Mouse (Mus musculus): Measurements from ENCODE around the gene Tgoln1. TPM values are rescaled to one million over a fixed set of nuclear protein-coding genes. Genes with fewer than 3 reads are reported as not detected.
A peak's percentile ranks its signal among the peaks of the same experiment; 100 is the strongest.

Tgoln1 gene
- polyA plus RNA-seq, 1 experiment from 2014 or later, result 21.9 TPM

DNA sequence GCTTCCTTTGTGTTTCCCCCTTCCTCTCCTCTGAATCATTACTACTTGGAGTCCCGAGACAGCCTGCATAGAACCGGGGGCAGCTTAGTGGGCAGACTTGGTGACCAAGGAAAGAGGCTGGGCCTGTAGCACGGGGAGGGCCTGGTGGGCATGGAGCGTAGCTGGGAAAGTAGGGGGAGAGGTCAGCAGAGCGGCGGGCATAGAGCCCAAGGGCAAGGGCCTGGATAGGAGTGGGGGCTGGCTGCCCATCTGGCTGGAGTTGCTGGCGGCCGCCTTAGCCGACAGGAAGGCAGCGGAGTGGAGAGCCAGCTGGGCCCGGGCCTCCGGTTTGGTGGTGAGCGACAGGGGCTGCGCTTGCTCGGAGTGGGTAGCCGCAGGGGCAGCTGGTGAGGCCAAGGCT is 10.5 kb upstream of the Tgoln1 start:
- no peaks in the 10 kb centered on the region for H3K27me3 ChIP-seq
- no peak overlapping the region for H3K9ac ChIP-seq
- 91% methylated on average over 16 of the region's 16 CpGs for WGBS
- H3K4me2 ChIP-seq, result no peak overlapping the region
- H3K27ac ChIP-seq, result no peak overlapping the region
- H3K4me1 ChIP-seq, result no peaks in the 10 kb centered on the region
- no peak overlapping the region for H3K4me3 ChIP-seq
- no peak for ATAC-seq (ENCODE audit: insufficient number of reproducible peaks, insufficient read depth, low FRiP score, low TSS enrichment, low read depth)
- no peaks in the 10 kb centered on the region for H3K9me3 ChIP-seq
- peaks cover 68% of the 10 kb centered on the region for H3K36me3 ChIP-seq

DNA sequence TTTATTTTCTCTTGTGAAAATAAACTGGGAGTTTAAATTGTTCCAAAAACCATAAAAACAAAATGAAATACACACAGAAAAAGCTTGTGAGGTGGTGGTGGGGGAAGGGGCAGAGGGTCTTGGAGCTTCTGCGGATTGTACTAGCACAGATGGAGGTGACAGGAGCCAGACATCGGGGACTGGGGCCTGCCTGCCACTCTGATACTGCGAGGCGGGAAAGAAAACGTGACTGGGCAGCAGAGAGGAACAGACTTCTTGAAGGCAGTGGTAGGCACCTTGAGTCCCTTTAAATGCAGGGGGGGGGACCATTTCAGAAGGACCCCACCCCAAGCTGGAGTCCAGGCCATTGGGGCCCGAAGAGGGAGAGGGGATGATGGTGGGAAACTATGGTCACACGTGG is 9.6 kb upstream of the Tgoln1 start:
- ATAC-seq (ENCODE audit: insufficient number of reproducible peaks, insufficient read depth, low FRiP score, low TSS enrichment, low read depth), result no peak

DNA sequence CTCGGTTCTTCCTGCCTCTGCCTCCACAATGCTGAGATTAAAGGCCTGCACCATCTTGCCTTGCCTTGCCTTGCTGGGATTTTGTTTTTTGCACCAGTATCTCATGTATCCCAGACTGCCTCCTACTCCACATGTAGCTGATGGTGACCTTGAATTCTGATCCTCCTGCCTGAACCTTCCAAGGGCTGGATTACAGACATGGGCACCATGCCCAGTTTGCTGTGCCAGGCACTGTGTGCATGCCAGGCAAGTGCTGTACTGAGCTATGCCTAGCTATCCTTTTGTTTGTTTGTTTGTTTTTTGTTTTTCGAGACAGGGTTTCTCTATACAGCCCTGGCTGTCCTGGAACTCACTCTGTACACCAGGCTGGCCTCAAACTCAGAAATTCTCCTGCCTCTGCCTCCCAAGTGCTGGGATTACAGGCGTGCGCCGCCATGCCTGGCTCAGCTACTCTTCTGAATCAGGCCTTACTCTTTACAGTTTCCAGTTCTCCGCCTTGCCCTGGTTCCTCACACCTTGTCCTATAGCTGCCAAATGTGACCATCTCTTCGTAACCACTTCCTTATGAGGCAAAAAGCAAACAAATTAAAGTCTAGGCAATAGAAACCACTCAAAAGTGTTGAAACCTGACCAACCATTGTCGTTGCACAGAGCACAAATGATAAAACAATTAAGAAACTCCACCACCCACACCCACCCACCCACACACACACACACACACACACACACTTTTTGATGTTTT is 7.0 kb upstream of the Tgoln1 start:
- Histone ChIP-seq H3K4me1 (no peaks in the 10 kb centered on the region), H3K4me2 (no peak overlapping the region), H3K4me3 (no peak overlapping the region), H3K36me3 (peaks cover 34% of the 10 kb centered on the region), H3K27ac (no peak overlapping the region), H3K9me3 (no peaks in the 10 kb centered on the region), H3K27me3 (no peaks in the 10 kb centered on the region), H3K9ac (no peak overlapping the region)
- no peak for ATAC-seq (ENCODE audit: insufficient number of reproducible peaks, insufficient read depth, low FRiP score, low TSS enrichment, low read depth)
- WGBS, result 91% methylated on average over 8 of the region's 8 CpGs

More for the DNA sequence above, 9.6 kb upstream of the Tgoln1 start:
- Histone ChIP-seq H3K9ac (no peak overlapping the region), H3K36me3 (peaks cover 59% of the 10 kb centered on the region), H3K4me1 (no peaks in the 10 kb centered on the region), H3K9me3 (no peaks in the 10 kb centered on the region), H3K4me3 (no peak overlapping the region), H3K27ac (no peak overlapping the region), H3K27me3 (no peaks in the 10 kb centered on the region), H3K4me2 (no peak overlapping the region)
- WGBS, result 87% methylated on average over 7 of the region's 7 CpGs

DNA sequence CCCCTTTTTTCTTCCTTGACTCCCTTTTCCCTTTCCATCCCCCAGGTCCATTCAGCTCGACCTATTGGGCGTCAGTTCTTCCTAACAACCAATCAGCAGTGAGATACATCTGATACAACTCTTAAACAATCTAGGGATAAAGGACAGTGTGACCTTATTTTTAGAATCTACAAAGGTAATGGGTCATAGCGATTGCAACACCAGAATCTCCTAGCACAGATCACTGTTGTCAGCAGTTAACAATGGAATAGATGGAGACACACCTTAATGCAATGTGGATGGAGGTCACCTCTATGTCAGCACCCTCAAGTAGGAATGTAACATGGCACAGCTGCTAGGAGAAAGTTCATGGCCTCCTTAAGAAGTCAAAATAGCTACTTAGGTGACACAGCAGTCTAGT is 6.1 kb upstream of the Tgoln1 start:
- H3K27ac ChIP-seq, result no peak overlapping the region
- WGBS, result 42% methylated on average over 3 of the region's 3 CpGs

DNA sequence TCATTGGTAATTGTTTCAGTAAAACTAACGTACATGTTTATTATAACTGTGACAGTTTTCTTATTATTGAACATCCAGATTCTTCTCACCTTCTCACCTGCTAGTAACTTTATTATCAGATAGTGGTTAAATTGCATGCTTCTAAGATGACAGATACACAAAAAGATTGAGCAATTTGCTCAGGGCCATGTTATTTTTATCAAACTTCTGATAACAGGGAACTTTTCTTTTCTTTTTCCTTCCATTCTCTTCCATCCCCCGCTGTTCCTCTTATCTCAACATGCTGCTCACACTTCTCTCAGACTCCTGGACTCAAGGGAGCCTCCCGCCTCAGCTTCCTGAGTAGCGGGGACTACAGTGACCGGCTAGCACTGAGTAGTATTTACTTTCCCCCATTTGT is 4.1 kb upstream of the Tgoln1 start:
- WGBS, result 80% methylated on average over 5 of the region's 5 CpGs

More for the DNA sequence above, 6.1 kb upstream of the Tgoln1 start:
- no peak for ATAC-seq (ENCODE audit: insufficient number of reproducible peaks, insufficient read depth, low FRiP score, low TSS enrichment, low read depth)
- Histone ChIP-seq H3K4me3 (no peak overlapping the region), H3K4me1 (no peaks in the 10 kb centered on the region), H3K9ac (no peak overlapping the region), H3K9me3 (no peaks in the 10 kb centered on the region), H3K4me2 (no peak overlapping the region), H3K36me3 (peaks cover 27% of the 10 kb centered on the region), H3K27me3 (no peaks in the 10 kb centered on the region)

DNA sequence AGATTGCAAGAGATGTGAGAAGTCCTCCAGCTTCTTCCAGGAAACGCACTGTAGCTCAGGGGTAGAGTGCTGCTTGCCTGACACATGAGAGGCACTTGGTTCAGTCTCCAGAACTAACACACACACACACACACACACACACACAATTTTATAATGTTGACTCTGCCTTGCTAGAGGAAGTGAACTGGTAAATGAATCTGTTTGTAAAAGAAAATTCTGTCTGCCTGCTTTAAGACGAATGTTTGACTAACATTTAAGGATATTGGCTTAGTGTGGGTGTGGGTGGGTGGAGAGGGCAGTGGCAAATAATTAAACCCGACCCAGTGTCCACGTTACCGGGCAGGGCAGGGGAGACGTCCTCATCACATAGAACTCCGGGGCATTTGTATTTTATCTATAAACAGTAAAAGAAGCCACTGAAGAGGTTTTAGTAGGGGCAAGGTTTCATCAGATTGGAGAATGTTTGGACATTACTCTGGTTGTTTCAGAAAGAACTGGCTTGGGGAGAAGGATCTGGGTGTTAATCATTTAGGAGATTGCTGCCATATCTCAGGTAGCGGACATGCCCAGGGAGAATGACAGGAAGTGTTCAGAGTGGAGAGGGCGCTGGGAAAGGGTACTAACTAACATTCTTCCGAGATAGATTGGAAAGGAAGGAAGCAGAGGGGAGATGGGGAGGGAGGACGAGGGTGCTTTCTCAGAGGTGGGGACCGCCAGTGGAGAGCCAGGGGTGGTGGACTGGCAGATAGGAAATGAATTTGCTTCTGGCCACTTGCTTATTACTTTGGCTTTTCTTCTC is 3.1 kb upstream of the Tgoln1 start:
- Histone ChIP-seq H3K4me2 (no peak overlapping the region), H3K36me3 (no peaks in the 10 kb centered on the region), H3K27ac (no peak overlapping the region; the same call in 1 of the 2 replicates), H3K4me3 (no peak overlapping the region), H3K27me3 (no peaks in the 10 kb centered on the region), H3K9ac (no peak overlapping the region), H3K4me1 (peaks cover 17% of the 10 kb centered on the region), H3K9me3 (no peaks in the 10 kb centered on the region)
- 62% methylated on average over 12 of the region's 12 CpGs for WGBS
- ATAC-seq (ENCODE audit: insufficient number of reproducible peaks, insufficient read depth, low FRiP score, low TSS enrichment, low read depth), result no peak

More for the DNA sequence above, 4.1 kb upstream of the Tgoln1 start:
- no peak overlapping the region for H3K4me2 ChIP-seq
- no peak for ATAC-seq (ENCODE audit: insufficient number of reproducible peaks, insufficient read depth, low FRiP score, low TSS enrichment, low read depth)
- peaks cover 7% of the 10 kb centered on the region for H3K36me3 ChIP-seq
- H3K4me1 ChIP-seq, result peaks cover 7% of the 10 kb centered on the region
- H3K4me3 ChIP-seq, result no peak overlapping the region
- H3K27ac ChIP-seq, result no peak overlapping the region
- no peaks in the 10 kb centered on the region for H3K9me3 ChIP-seq
- H3K27me3 ChIP-seq, result no peaks in the 10 kb centered on the region
- no peak overlapping the region for H3K9ac ChIP-seq

DNA sequence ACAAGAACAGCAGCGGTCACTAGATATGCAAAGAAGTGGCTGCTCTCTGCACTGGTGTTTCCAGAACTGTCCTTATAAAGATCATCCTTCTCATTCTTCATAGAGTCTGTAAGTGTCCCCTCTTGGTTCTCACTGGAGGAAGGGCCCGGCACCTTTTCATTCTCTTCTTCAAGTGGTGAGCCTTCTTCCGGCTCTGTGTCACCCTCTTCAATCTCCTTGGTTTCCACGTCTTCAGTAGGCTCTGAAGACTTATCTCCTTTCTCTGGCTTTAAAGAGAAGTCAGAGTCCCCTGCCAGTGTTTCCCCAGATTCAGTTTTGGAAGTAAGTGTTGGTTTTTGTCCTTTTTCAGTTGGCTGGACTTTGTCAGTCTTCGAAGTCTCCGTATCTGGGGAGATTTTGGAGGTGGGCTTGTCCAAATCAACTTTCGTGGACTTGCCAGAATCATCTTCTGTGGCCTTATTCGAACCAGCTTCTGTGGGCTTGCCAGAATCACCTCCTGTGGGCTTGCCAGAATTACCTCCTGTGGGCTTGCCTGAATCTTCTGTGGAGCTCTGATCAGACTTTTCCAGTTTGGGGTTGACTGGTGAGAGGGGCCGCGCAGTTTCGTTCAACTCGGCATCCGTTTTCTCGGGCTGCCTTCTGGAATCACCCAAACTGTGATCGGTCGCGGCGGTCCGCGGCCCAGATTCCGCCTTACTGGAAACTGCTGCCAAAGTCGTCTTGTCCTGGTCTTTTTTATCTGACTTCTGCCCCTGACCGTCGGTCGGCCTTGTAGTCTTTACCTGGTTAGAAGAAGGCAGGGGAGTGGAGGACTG is 1.0 kb downstream of the Tgoln1 start:
- H3K4me2 ChIP-seq, result peak overlapping the region; percentile 96
- H3K9ac ChIP-seq, result peak overlapping the region; percentile 87
- H3K27ac ChIP-seq, result 0 out of 2 replicates have a peak overlapping the region, but pooled peaks have one; percentile 89
- no peaks in the 10 kb centered on the region for H3K9me3 ChIP-seq
- WGBS, result 25% methylated on average over 25 of the region's 25 CpGs
- peak overlapping the region; percentile 79 for H3K4me3 ChIP-seq
- ATAC-seq (ENCODE audit: insufficient number of reproducible peaks, insufficient read depth, low FRiP score, low TSS enrichment, low read depth), result no peak
- peaks cover 25% of the 10 kb centered on the region for H3K36me3 ChIP-seq
- H3K27me3 ChIP-seq, result no peaks in the 10 kb centered on the region
- H3K4me1 ChIP-seq, result peaks cover 26% of the 10 kb centered on the region

DNA sequence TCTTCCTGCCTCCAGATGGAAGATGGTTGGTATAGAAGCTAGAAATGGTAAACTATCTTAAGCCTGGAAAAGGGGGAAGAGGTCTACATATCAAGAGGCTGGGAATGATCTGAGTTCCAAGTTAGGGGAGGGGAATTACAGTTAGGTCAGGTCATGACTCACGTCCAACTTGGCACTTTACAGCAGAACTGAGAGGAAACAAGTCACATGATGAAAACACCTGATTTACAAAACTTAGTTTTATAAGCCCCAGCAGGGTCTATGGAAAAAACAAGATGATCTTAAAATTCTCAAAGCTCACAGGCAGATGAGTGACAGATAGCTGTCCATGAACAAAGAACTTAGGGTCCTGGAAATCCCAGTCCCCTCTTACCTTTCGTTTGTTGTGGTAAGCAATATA is 1.6 kb downstream of the Tgoln1 start:
- peaks cover 31% of the 10 kb centered on the region for H3K36me3 ChIP-seq
- H3K9me3 ChIP-seq, result no peaks in the 10 kb centered on the region
- no peak for ATAC-seq (ENCODE audit: insufficient number of reproducible peaks, insufficient read depth, low FRiP score, low TSS enrichment, low read depth)
- H3K4me1 ChIP-seq, result peaks cover 26% of the 10 kb centered on the region
- no peaks in the 10 kb centered on the region for H3K27me3 ChIP-seq
- no peak overlapping the region for H3K27ac ChIP-seq
- peak overlapping the region; percentile 87; the same call in 1 of the 2 replicates for H3K9ac ChIP-seq
- peak overlapping the region; percentile 79 for H3K4me3 ChIP-seq
- WGBS, result 65% methylated on average over 2 of the region's 2 CpGs
- peak overlapping the region; percentile 96 for H3K4me2 ChIP-seq

DNA sequence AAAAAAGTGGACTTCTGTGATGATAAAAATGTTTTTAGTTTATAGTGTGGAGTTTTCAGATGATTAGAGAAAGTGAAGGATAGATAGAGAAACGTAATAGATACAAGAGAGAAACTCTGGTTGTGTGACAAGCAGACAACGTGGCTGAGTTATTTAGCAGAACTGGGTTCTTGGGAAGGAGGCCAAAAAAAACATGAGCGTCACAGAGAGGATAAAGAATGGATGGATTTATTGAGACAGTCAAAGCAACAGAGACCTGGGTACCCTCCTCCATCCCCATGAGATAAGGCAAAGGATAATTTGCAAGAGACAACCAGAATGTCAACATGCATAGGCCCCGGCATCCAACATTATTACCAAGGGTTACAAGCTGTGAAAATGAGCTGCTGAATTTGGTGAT is 6.5 kb downstream of the Tgoln1 start:
- 79% methylated on average over 4 of the region's 4 CpGs for WGBS
- Histone ChIP-seq H3K9ac (no peak overlapping the region), H3K36me3 (peaks cover 71% of the 10 kb centered on the region), H3K4me2 (no peak overlapping the region), H3K4me1 (peaks cover 13% of the 10 kb centered on the region), H3K4me3 (no peak overlapping the region), H3K27ac (no peak overlapping the region), H3K27me3 (no peaks in the 10 kb centered on the region), H3K9me3 (no peaks in the 10 kb centered on the region)
- no peak for ATAC-seq (ENCODE audit: insufficient number of reproducible peaks, insufficient read depth, low FRiP score, low TSS enrichment, low read depth)

DNA sequence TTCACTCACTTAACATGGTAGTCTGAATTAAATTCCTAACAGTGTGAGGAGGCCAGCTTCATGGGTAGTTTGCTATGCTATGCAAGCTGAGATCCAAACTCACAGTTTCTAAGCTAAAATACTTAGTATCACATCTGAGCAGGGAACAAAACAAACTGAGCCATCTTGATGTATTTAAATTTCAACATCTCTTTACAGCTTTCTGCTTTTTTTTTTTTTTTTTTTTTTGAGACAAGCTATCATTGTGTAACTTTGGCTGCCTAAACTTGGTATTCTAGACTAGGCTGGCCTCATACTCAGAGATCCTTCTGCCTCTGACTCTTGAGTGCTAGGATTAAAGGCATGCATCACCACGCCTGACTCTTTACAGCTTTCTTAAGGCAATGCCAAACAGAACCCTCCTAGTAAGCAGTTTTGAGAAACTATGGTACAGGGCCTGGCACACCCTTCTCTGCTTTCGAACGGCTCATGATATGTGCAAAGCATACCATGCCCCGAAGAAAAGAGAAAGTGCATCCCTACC is 8.1 kb downstream of the Tgoln1 start:
- Histone ChIP-seq H3K4me2 (no peak overlapping the region), H3K9me3 (no peaks in the 10 kb centered on the region), H3K36me3 (peaks cover 73% of the 10 kb centered on the region), H3K27ac (no peak overlapping the region), H3K9ac (no peak overlapping the region), H3K4me1 (no peaks in the 10 kb centered on the region), H3K4me3 (no peak overlapping the region), H3K27me3 (no peaks in the 10 kb centered on the region)
- ATAC-seq (ENCODE audit: insufficient number of reproducible peaks, insufficient read depth, low FRiP score, low TSS enrichment, low read depth), result no peak
- WGBS, result 91% methylated on average over 4 of the region's 4 CpGs

DNA sequence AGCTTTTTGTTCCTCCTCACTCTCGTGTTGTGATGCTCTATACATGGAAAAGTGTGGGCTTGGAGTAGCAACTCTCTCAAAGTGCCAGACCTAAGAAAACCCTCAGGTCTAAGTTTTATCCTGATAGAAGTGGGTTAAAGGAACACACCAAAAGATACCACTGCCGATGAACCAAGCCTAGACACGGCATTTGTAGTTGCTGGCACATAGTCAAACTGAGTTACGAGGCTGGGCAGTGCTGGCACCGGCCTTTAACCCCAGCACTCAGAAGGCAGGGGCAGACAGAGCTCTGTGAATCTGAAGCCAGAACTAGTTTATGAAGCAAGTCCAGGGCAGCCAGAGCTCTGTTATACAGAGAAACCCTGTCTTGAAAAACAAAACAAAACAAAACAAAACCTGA is 9.1 kb downstream of the Tgoln1 start:
- Histone ChIP-seq H3K27ac (no peak overlapping the region), H3K4me1 (no peaks in the 10 kb centered on the region), H3K9ac (no peak overlapping the region), H3K9me3 (no peaks in the 10 kb centered on the region), H3K27me3 (no peaks in the 10 kb centered on the region), H3K36me3 (peaks cover 64% of the 10 kb centered on the region), H3K4me3 (no peak overlapping the region), H3K4me2 (no peak overlapping the region)
- 88% methylated on average over 5 of the region's 5 CpGs for WGBS
- ATAC-seq (ENCODE audit: insufficient number of reproducible peaks, insufficient read depth, low FRiP score, low TSS enrichment, low read depth), result no peak

Data from embryonic facial prominence, embryonic 13.5 days (tissue).